Mouse (Mus musculus) lung, adult 2 months (tissue): ENCODE results near the gene Clptm1. TPM values are rescaled to one million over a fixed set of nuclear protein-coding genes. Genes with fewer than 3 reads are reported as not detected.

ENCODE experiments used
- DNase-seq: peaks from one replicate; pipeline ENCODE4 v3.0.0; 2022
- H3K4me1 ChIP-seq: fragments of 200-500 bp; 2 replicates; pipeline ENCODE4 v1.6.1; 2011; ENCODE audit warnings: low read length; ENCODE audit not compliant: control insufficient read depth, insufficient read depth
- H3K4me3 ChIP-seq: fragments of 200-500 bp; replicated peaks from 2 replicates; pipeline ENCODE3; 2011; ENCODE audit warnings: low read depth, mild to moderate bottlenecking, control low read depth, low read length; ENCODE audit errors: extremely low read depth
- CTCF ChIP-seq: fragments of 200-500 bp; IDR thresholded peaks from 2 replicates; pipeline ENCODE4 v1.5.1; 2011; ENCODE audit warnings: mild to moderate bottlenecking, low read length, control low read depth; ENCODE audit not compliant: insufficient read depth
- POLR2A ChIP-seq: fragments of 200-500 bp; IDR thresholded peaks from 2 replicates; pipeline ENCODE4 v1.6.1; 2011; ENCODE audit warnings: low read depth, mild to moderate bottlenecking, control low read depth, low read length, borderline replicate concordance; ENCODE audit errors: extremely low read depth
- WGBS: fragments of 180-500 bp; shearing (Covaris S2); methylation state at CpG from one replicate; pipeline ENCODE4 v1.1.7; 2018; 5-methylcytosine and 5-hydroxymethylcytosine counted together
- polyA plus RNA-seq: library from polyadenylated mRNA; depleted of rRNA; stranded (reverse); fragments of >200 nt; gene quantifications from 2 replicates; pipeline ENCODE4 v1.2.3, GENCODE M21; 2012

Clptm1 gene
- polyA plus RNA-seq, 1 experiment, result 143 TPM

- no peak for DNase-seq
- Histone ChIP-seq H3K4me1 (no peaks in the 10 kb centered on the region; the same call in 1 of the 2 replicates), H3K4me3 (no peak overlapping the region)
- WGBS, result 78% methylated on average over 6 of the region's 6 CpGs
- no peak for TF ChIP-seq CTCF
- no peak for TF ChIP-seq POLR2A
These were observed 19.0 kb upstream of the Clptm1 start for GRCm38 (mm10) chr7:19683771-19684201.

- WGBS, result 56% methylated on average over 3 of the region's 3 CpGs
These were observed 18.1 kb upstream of the Clptm1 start for GRCm38 (mm10) chr7:19682979-19683378.

GRCm38 (mm10) chr7:19681202-19681694 lies 16.4 kb upstream of the Clptm1 start, which contains the start of the genes Gm44805 and Apoc4:
Gene Gm44805 (minus strand): TSS chr7:19681423.
Gene Apoc4 (minus strand): TSS chr7:19681479.
- no peaks in the 10 kb centered on the region; the same call in 1 of the 2 replicates for H3K4me1 ChIP-seq
- no peak for DNase-seq
- 53% methylated on average over 8 of the region's 8 CpGs for WGBS
- TF ChIP-seq POLR2A (no peak), CTCF (no peak)
- H3K4me3 ChIP-seq, result no peak within 1 kb of the TSS

More at GRCm38 (mm10) chr7:19682979-19683378, 18.1 kb upstream of the Clptm1 start:
- TF ChIP-seq CTCF (no peak), POLR2A (no peak)
- Histone ChIP-seq H3K4me1 (no peaks in the 10 kb centered on the region; the same call in 1 of the 2 replicates), H3K4me3 (no peak overlapping the region)
- no peak for DNase-seq

GRCm38 (mm10) chr7:19680702-19681101 lies 15.9 kb upstream of the Clptm1 start:
- 70% methylated on average over 2 of the region's 2 CpGs for WGBS
- no peak for DNase-seq
- no peak for TF ChIP-seq POLR2A
- TF ChIP-seq CTCF, result no peak

GRCm38 (mm10) chr7:19678901-19679300 lies 14.1 kb upstream of the Clptm1 start:
- TF ChIP-seq CTCF (no peak), POLR2A (no peak)
- WGBS, result 92% methylated on average over 3 of the region's 3 CpGs
- no peak overlapping the region for H3K4me3 ChIP-seq
- no peak for DNase-seq
- H3K4me1 ChIP-seq, result no peaks in the 10 kb centered on the region; the same call in 1 of the 2 replicates

More at GRCm38 (mm10) chr7:19680702-19681101, 15.9 kb upstream of the Clptm1 start:
- no peaks in the 10 kb centered on the region; the same call in 1 of the 2 replicates for H3K4me1 ChIP-seq
- no peak overlapping the region for H3K4me3 ChIP-seq

DNA sequence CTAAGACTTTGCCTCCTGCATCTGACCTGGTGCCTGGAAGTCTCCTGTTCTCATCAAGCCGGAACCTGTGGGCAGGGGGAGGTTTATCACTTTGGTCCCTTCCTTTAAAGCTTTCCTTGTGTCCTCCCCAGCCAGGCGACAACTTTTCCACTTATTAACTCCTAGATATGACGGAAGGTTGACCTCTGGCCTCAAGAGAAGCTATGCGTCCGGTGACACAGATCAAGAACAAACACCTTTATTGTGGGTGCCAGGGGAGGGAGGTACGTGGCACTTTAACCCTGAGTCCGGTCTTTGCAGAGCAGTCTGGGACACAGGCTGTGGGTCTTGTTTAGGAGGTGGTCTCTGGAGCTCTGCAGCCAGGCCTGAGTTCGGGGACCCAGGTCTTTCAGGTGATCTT lies 13.0 kb upstream of the Clptm1 start, which contains the start of gene Apoc2:
Apoc2 (minus strand) TSS at position 70 of the 400 bp plus-strand sequence.
- DNase-seq, result no peak
- Histone ChIP-seq H3K4me3 (no peak within 1 kb of the TSS), H3K4me1 (no peaks in the 10 kb centered on the region)
- TF ChIP-seq CTCF, result no peak
- no peak for TF ChIP-seq POLR2A
- WGBS, result 66% methylated on average over 8 of the region's 8 CpGs

DNA sequence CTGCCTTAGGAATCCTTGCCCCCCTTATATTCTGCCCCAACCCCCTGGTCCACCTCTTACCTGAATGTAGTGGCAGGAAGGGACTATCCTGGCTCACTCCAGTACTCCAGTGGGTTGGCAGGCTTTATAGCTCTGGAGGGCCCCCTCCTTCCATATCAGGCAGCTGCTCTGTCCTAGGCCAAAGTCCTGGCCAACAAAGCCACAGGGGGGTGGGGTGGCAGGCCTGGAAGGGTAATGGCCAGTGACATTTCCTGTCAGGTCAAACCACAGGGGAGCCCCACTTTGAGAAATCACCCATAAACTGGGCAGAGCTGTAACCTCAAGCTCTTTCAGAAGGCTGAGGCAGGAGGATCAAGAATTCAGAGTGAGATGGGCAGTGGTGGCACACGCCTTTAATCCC lies 11.8 kb upstream of the Clptm1 start:
- WGBS, result 65% methylated on average over 1 of the region's 1 CpGs
- TF ChIP-seq CTCF, result no peak
- no peak for TF ChIP-seq POLR2A
- H3K4me1 ChIP-seq, result no peaks in the 10 kb centered on the region
- DNase-seq, result no peak
- H3K4me3 ChIP-seq, result no peak overlapping the region

- WGBS, result 71% methylated on average over 10 of the region's 10 CpGs
- no peak for TF ChIP-seq POLR2A
- no peak for TF ChIP-seq CTCF
- no peak overlapping the region for H3K4me3 ChIP-seq
- no peak for DNase-seq
- H3K4me1 ChIP-seq, result no peaks in the 10 kb centered on the region
These were observed 11.0 kb upstream of the Clptm1 start for GRCm38 (mm10) chr7:19675824-19676223.

GRCm38 (mm10) chr7:19673083-19673699 lies 8.4 kb upstream of the Clptm1 start:
- no peak for DNase-seq
- TF ChIP-seq CTCF (no peak), POLR2A (no peak)
- WGBS, result 49% methylated on average over 14 of the region's 14 CpGs

DNA sequence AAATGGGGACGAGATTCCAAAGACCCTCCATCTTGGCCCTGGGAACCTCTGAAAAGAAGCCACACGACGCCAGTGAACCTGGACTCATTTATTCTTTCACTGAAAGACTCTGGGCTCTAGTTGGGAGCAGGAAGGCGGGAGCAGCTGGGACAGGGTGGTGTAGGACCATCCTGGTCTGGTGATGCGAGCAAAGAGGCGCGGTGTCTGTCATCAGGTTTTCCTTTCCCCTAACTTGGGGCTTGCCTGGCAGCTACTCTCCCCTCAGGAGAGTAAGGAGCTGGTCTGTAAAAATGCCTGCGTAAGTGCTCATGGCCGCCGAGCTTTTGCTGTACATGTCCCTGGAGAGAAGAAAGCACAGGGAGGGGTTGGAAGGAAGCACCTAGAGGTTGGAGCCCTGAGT lies 6.7 kb upstream of the Clptm1 start:
- no peak overlapping the region for H3K4me3 ChIP-seq
- DNase-seq, result no peak
- peaks cover 5% of the 10 kb centered on the region; the same call in 1 of the 2 replicates for H3K4me1 ChIP-seq
- TF ChIP-seq POLR2A (no peak), CTCF (no peak)
- 69% methylated on average over 10 of the region's 10 CpGs for WGBS

More at GRCm38 (mm10) chr7:19673083-19673699, 8.4 kb upstream of the Clptm1 start:
- Histone ChIP-seq H3K4me1 (peaks cover 5% of the 10 kb centered on the region; the same call in 1 of the 2 replicates), H3K4me3 (no peak overlapping the region)
